Mouse (Mus musculus) stomach, embryonic 15.5 days (tissue): ENCODE measurements around the gene Hrk. TPM values are rescaled to one million over a fixed set of nuclear protein-coding genes. Genes with fewer than 3 reads are reported as not detected.

Source experiments
- ATAC-seq: fragments of 200-750 bp; cut with Nextera tagmentation; 2 replicates; pipeline ENCODE4 v1.8.0; 2017; ENCODE audit warnings: low read depth, moderate number of reproducible peaks, moderate TSS enrichment; ENCODE audit not compliant: insufficient read depth, low FRiP score
- H3K27ac ChIP-seq: fragments of 300-500 bp; sonication (generic); 2 replicates; pipeline ENCODE4 v1.5.1; 2015; ENCODE audit warnings: mild to moderate bottlenecking, inconsistent platforms
- H3K27me3 ChIP-seq: fragments of 300-500 bp; sonication (generic); replicated peaks from 2 replicates; pipeline ENCODE4 v1.6.1; 2015; ENCODE audit warnings: inconsistent platforms
- H3K36me3 ChIP-seq: fragments of 300-500 bp; sonication (generic); 2 replicates; pipeline ENCODE4 v1.6.1; 2015; ENCODE audit warnings: inconsistent platforms
- H3K4me1 ChIP-seq: fragments of 300-500 bp; sonication (generic); 2 replicates; pipeline ENCODE4 v1.6.1; 2015; ENCODE audit warnings: inconsistent platforms
- H3K4me2 ChIP-seq: fragments of 300-500 bp; sonication (generic); 2 replicates; pipeline ENCODE4 v1.6.1; 2015; ENCODE audit warnings: mild to moderate bottlenecking, inconsistent platforms
- H3K4me3 ChIP-seq: fragments of 300-500 bp; sonication (generic); replicated peaks from 2 replicates; pipeline ENCODE4 v1.5.1; 2015; ENCODE audit warnings: inconsistent platforms
- H3K9ac ChIP-seq: fragments of 300-500 bp; sonication (generic); 2 replicates; pipeline ENCODE4 v1.6.1; 2015; ENCODE audit warnings: inconsistent platforms
- H3K9me3 ChIP-seq: fragments of 300-500 bp; sonication (generic); 2 replicates; pipeline ENCODE4 v1.6.1; 2016; ENCODE audit warnings: inconsistent platforms
- WGBS: fragments of 180-500 bp; shearing (Covaris S2); methylation state at CpG from one replicate; pipeline ENCODE4 v1.1.7; 2015; 5-methylcytosine and 5-hydroxymethylcytosine counted together
- polyA plus RNA-seq: library from polyadenylated mRNA; unstranded; fragments of >200 nt; fragmentation: Nextera tagmentation; extraction: Ambion mirVana; gene quantifications from 2 replicates; pipeline ENCODE4 v1.2.1, GENCODE M21; 2015

Gene Hrk
- polyA plus RNA-seq = 0.48 and 0.68 TPM in 2 replicates

GRCm38 (mm10) chr5:118164581-118164980, at the start of gene Hrk:
Gene Hrk, plus strand, starts transcription at chr5:118164648.
- no peaks in the 10 kb centered on the region for H3K9me3 ChIP-seq
- H3K4me1 ChIP-seq = peaks cover 6% of the 10 kb centered on the region
- WGBS = 67% methylated on average over 12 of the region's 12 CpGs
- no peak for ATAC-seq
- peaks cover 53% of the 10 kb centered on the region for H3K27me3 ChIP-seq
- no peak within 1 kb of the TSS for H3K4me2 ChIP-seq
- H3K36me3 ChIP-seq = no peaks in the 10 kb centered on the region
- no peak within 1 kb of the TSS for H3K9ac ChIP-seq
- H3K4me3 ChIP-seq = no peak within 1 kb of the TSS
- no peak within 1 kb of the TSS for H3K27ac ChIP-seq

- WGBS = 80% methylated on average over 3 of the region's 3 CpGs
- no peak overlapping the region for H3K9ac ChIP-seq
- no peaks in the 10 kb centered on the region for H3K27me3 ChIP-seq
- H3K4me2 ChIP-seq = no peak overlapping the region
- H3K4me3 ChIP-seq = no peak overlapping the region
- no peak for ATAC-seq
- H3K36me3 ChIP-seq = peaks cover 7% of the 10 kb centered on the region; the same call in 1 of the 2 replicates
- H3K4me1 ChIP-seq = peaks cover 5% of the 10 kb centered on the region; the same call in 1 of the 2 replicates
- no peak overlapping the region for H3K27ac ChIP-seq
- H3K9me3 ChIP-seq = no peaks in the 10 kb centered on the region
Measured at GRCm38 (mm10) chr5:118118351-118118750, 46.1 kb upstream of the Hrk start.

- 89% methylated on average over 5 of the region's 5 CpGs for WGBS
- H3K27ac ChIP-seq = no peak overlapping the region
Measured at GRCm38 (mm10) chr5:118118922-118119321, 45.5 kb upstream of the Hrk start.

GRCm38 (mm10) chr5:118120670-118121069, 43.8 kb upstream of the Hrk start:
- H3K9ac ChIP-seq = no peak overlapping the region
- peaks cover 5% of the 10 kb centered on the region; the same call in 1 of the 2 replicates for H3K4me1 ChIP-seq
- no peak overlapping the region for H3K4me2 ChIP-seq
- WGBS = 55% methylated on average over 2 of the region's 2 CpGs
- ATAC-seq = no peak
- peaks cover 9% of the 10 kb centered on the region; the same call in 1 of the 2 replicates for H3K36me3 ChIP-seq
- H3K27me3 ChIP-seq = no peaks in the 10 kb centered on the region
- H3K27ac ChIP-seq = no peak overlapping the region; the same call in 1 of the 2 replicates
- H3K9me3 ChIP-seq = no peaks in the 10 kb centered on the region
- H3K4me3 ChIP-seq = no peak overlapping the region

More at GRCm38 (mm10) chr5:118118922-118119321, 45.5 kb upstream of the Hrk start:
- no peaks in the 10 kb centered on the region for H3K27me3 ChIP-seq
- H3K9ac ChIP-seq = no peak overlapping the region
- no peaks in the 10 kb centered on the region for H3K9me3 ChIP-seq
- no peak for ATAC-seq
- peaks cover 5% of the 10 kb centered on the region; the same call in 1 of the 2 replicates for H3K4me1 ChIP-seq
- H3K4me2 ChIP-seq = no peak overlapping the region
- peaks cover 7% of the 10 kb centered on the region; the same call in 1 of the 2 replicates for H3K36me3 ChIP-seq
- H3K4me3 ChIP-seq = no peak overlapping the region

- no peak overlapping the region for H3K27ac ChIP-seq
- peaks cover 5% of the 10 kb centered on the region; the same call in 1 of the 2 replicates for H3K4me1 ChIP-seq
- H3K9me3 ChIP-seq = no peaks in the 10 kb centered on the region
- no peak for ATAC-seq
- no peak overlapping the region for H3K4me2 ChIP-seq
- peaks cover 13% of the 10 kb centered on the region; the same call in 1 of the 2 replicates for H3K36me3 ChIP-seq
- no peaks in the 10 kb centered on the region for H3K27me3 ChIP-seq
- H3K9ac ChIP-seq = no peak overlapping the region
- 80% methylated on average over 4 of the region's 4 CpGs for WGBS
- H3K4me3 ChIP-seq = no peak overlapping the region
Measured at GRCm38 (mm10) chr5:118121928-118122327, 42.5 kb upstream of the Hrk start.

GRCm38 (mm10) chr5:118123096-118123495, 41.4 kb upstream of the Hrk start:
- 52% methylated on average over 10 of the region's 10 CpGs for WGBS
- Histone ChIP-seq H3K4me2 (no peak overlapping the region), H3K9me3 (no peaks in the 10 kb centered on the region), H3K36me3 (peaks cover 25% of the 10 kb centered on the region), H3K4me3 (no peak overlapping the region), H3K9ac (no peak overlapping the region), H3K27me3 (no peaks in the 10 kb centered on the region), H3K27ac (peak overlapping the region; percentile 11; the same call in 1 of the 2 replicates), H3K4me1 (peaks cover 5% of the 10 kb centered on the region; the same call in 1 of the 2 replicates)
- ATAC-seq = no peak

- Histone ChIP-seq H3K9me3 (no peaks in the 10 kb centered on the region), H3K27ac (no peak overlapping the region), H3K4me2 (no peak overlapping the region), H3K36me3 (peaks cover 25% of the 10 kb centered on the region), H3K4me3 (no peak overlapping the region), H3K9ac (no peak overlapping the region), H3K4me1 (no peaks in the 10 kb centered on the region), H3K27me3 (no peaks in the 10 kb centered on the region)
- 78% methylated on average over 4 of the region's 4 CpGs for WGBS
- ATAC-seq = no peak
Measured at GRCm38 (mm10) chr5:118126671-118127070, 37.8 kb upstream of the Hrk start.

GRCm38 (mm10) chr5:118128208-118128607, 36.2 kb upstream of the Hrk start:
- ATAC-seq = peak; percentile 32; the same call in 1 of the 2 replicates
- Histone ChIP-seq H3K4me3 (no peak overlapping the region), H3K36me3 (peaks cover 30% of the 10 kb centered on the region), H3K9me3 (no peaks in the 10 kb centered on the region), H3K27ac (no peak overlapping the region), H3K9ac (no peak overlapping the region), H3K4me2 (no peak overlapping the region), H3K4me1 (no peaks in the 10 kb centered on the region), H3K27me3 (no peaks in the 10 kb centered on the region)
- 57% methylated on average over 6 of the region's 6 CpGs for WGBS

GRCm38 (mm10) chr5:118128651-118129050, 35.8 kb upstream of the Hrk start:
- no peak overlapping the region for H3K4me3 ChIP-seq
- no peaks in the 10 kb centered on the region for H3K4me1 ChIP-seq
- no peaks in the 10 kb centered on the region for H3K9me3 ChIP-seq
- peaks cover 30% of the 10 kb centered on the region for H3K36me3 ChIP-seq
- H3K9ac ChIP-seq = no peak overlapping the region
- H3K27me3 ChIP-seq = no peaks in the 10 kb centered on the region
- ATAC-seq = no peak
- H3K27ac ChIP-seq = no peak overlapping the region
- no peak overlapping the region for H3K4me2 ChIP-seq
- 80% methylated on average over 9 of the region's 9 CpGs for WGBS

GRCm38 (mm10) chr5:118136391-118136790, 28.1 kb upstream of the Hrk start:
- no peak for ATAC-seq
- WGBS = 85% methylated on average over 5 of the region's 5 CpGs

GRCm38 (mm10) chr5:118139630-118140029, 24.8 kb upstream of the Hrk start:
- no peak overlapping the region for H3K4me3 ChIP-seq
- peaks cover 5% of the 10 kb centered on the region; the same call in 1 of the 2 replicates for H3K4me1 ChIP-seq
- no peak overlapping the region for H3K9ac ChIP-seq
- H3K27me3 ChIP-seq = no peaks in the 10 kb centered on the region
- no peak overlapping the region for H3K4me2 ChIP-seq
- WGBS = 87% methylated on average over 8 of the region's 8 CpGs
- no peak for ATAC-seq
- H3K27ac ChIP-seq = no peak overlapping the region
- H3K36me3 ChIP-seq = peaks cover 26% of the 10 kb centered on the region
- H3K9me3 ChIP-seq = no peaks in the 10 kb centered on the region

More at GRCm38 (mm10) chr5:118136391-118136790, 28.1 kb upstream of the Hrk start:
- H3K27me3 ChIP-seq = no peaks in the 10 kb centered on the region
- H3K27ac ChIP-seq = no peak overlapping the region
- no peak overlapping the region for H3K4me3 ChIP-seq
- H3K9me3 ChIP-seq = no peaks in the 10 kb centered on the region
- H3K9ac ChIP-seq = no peak overlapping the region
- no peaks in the 10 kb centered on the region for H3K4me1 ChIP-seq
- no peak overlapping the region for H3K4me2 ChIP-seq
- H3K36me3 ChIP-seq = peaks cover 19% of the 10 kb centered on the region

- H3K4me2 ChIP-seq = no peak overlapping the region
- no peak overlapping the region for H3K27ac ChIP-seq
- H3K4me3 ChIP-seq = no peak overlapping the region
- no peak for ATAC-seq
- peaks cover 26% of the 10 kb centered on the region for H3K36me3 ChIP-seq
- WGBS = 84% methylated on average over 8 of the region's 8 CpGs
- no peak overlapping the region for H3K9ac ChIP-seq
- no peaks in the 10 kb centered on the region for H3K27me3 ChIP-seq
- peaks cover 12% of the 10 kb centered on the region; the same call in 1 of the 2 replicates for H3K4me1 ChIP-seq
- no peaks in the 10 kb centered on the region for H3K9me3 ChIP-seq
Measured at GRCm38 (mm10) chr5:118142471-118142870, 22.0 kb upstream of the Hrk start.
